Mouse (Mus musculus): ENCODE results near the gene Auh. TPM values are rescaled to one million over a fixed set of nuclear protein-coding genes. Genes with fewer than 3 reads are reported as not detected.
A peak's percentile ranks its signal among the peaks of the same experiment; 100 is the strongest.

Auh gene
- polyA plus RNA-seq, 1 experiment, result 14.9 TPM

DNA sequence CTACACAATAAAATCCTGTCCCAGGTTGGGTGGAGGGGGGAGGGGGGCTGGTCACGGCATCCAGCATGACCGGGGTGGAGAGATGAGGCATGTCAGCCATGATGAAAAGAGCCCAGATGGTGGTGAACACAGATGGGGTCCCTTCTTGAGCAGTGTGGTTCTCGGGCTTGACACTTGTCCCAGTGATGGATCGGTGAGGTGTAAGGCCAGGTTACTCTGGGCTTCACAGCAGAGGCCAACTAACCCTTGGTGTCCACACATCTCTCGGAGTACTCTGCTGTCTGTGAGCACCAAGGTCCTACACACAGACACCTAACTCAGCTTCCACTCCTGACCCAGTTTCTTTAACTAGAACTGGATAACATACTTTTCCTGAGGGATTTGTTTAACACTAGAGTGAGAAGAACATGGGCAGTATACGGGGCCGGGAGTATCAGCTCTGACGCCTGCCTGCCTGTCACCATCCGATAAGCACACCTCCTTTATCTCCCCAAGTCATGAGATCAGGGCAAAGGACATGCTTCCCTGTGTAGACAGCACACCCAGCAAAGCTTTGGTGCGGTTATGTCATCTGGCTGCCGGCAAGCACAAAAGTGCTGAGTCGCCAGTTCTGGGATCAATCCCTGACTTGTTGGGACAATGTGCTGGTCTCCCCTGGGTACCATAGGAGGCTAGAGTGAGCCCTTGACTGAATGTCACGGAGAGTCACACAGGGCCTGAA, 98.3 kb downstream of the Auh start:
- TF ChIP-seq POLR2A (IDR thresholded peaks at IDR 0.05; ENCODE audit: low read depth, low read length) (no peak), CTCF (IDR thresholded peaks at IDR 0.05; ENCODE audit: extremely low read depth, insufficient read length, insufficient replicate concordance, low read depth, low read length) (no peak)

GRCm38 (mm10) chr13:52828946-52829523, 100.4 kb downstream of the Auh start:
- Histone ChIP-seq H3K4me3 (ENCODE audit: low read depth, low read length) (no peak overlapping the region), H3K27ac (ENCODE audit: insufficient read depth, low read depth, low read length) (no peak overlapping the region), H3K4me1 (ENCODE audit: control insufficient read depth, insufficient read depth, insufficient read length, low read length) (peaks cover 54% of the 10 kb centered on the region), H3K27me3 (ENCODE audit: control insufficient read depth, insufficient read depth, low read length) (no peaks in the 10 kb centered on the region), H3K36me3 (ENCODE audit: control insufficient read depth, insufficient read depth, low read length) (no peaks in the 10 kb centered on the region)
- TF ChIP-seq POLR2A (IDR thresholded peaks at IDR 0.05; ENCODE audit: low read depth, low read length) (no peak), CTCF (IDR thresholded peaks at IDR 0.05; ENCODE audit: extremely low read depth, insufficient read length, insufficient replicate concordance, low read depth, low read length) (no peak)
- 51% methylated on average over 12 of the region's 12 CpGs for WGBS

More for the DNA sequence above, 98.3 kb downstream of the Auh start:
- Histone ChIP-seq H3K4me1 (ENCODE audit: control insufficient read depth, insufficient read depth, insufficient read length, low read length) (peaks cover 47% of the 10 kb centered on the region), H3K36me3 (ENCODE audit: control insufficient read depth, insufficient read depth, low read length) (no peaks in the 10 kb centered on the region; the same call in 1 of the 2 replicates), H3K4me3 (ENCODE audit: low read depth, low read length) (no peak overlapping the region), H3K27ac (ENCODE audit: insufficient read depth, low read depth, low read length) (peak overlapping the region; percentile 76), H3K27me3 (ENCODE audit: control insufficient read depth, insufficient read depth, low read length) (no peaks in the 10 kb centered on the region)
- 46% methylated on average over 13 of the region's 13 CpGs for WGBS

GRCm38 (mm10) chr13:52828217-52828616, 101.3 kb downstream of the Auh start:
- Histone ChIP-seq H3K4me3 (ENCODE audit: low read depth, low read length) (no peak overlapping the region), H3K36me3 (ENCODE audit: control insufficient read depth, insufficient read depth, low read length) (no peaks in the 10 kb centered on the region), H3K4me1 (ENCODE audit: control insufficient read depth, insufficient read depth, insufficient read length, low read length) (peaks cover 56% of the 10 kb centered on the region), H3K27ac (ENCODE audit: insufficient read depth, low read depth, low read length) (no peak overlapping the region), H3K27me3 (ENCODE audit: control insufficient read depth, insufficient read depth, low read length) (no peaks in the 10 kb centered on the region)
- 51% methylated on average over 2 of the region's 2 CpGs for WGBS
- TF ChIP-seq POLR2A (IDR thresholded peaks at IDR 0.05; ENCODE audit: low read depth, low read length) (no peak), CTCF (IDR thresholded peaks at IDR 0.05; ENCODE audit: extremely low read depth, insufficient read length, insufficient replicate concordance, low read depth, low read length) (no peak)

GRCm38 (mm10) chr13:52826666-52827065, 102.8 kb downstream of the Auh start:
- Histone ChIP-seq H3K4me1 (ENCODE audit: control insufficient read depth, insufficient read depth, insufficient read length, low read length) (peaks cover 57% of the 10 kb centered on the region), H3K27ac (ENCODE audit: insufficient read depth, low read depth, low read length) (no peak overlapping the region), H3K27me3 (ENCODE audit: control insufficient read depth, insufficient read depth, low read length) (no peaks in the 10 kb centered on the region), H3K4me3 (ENCODE audit: low read depth, low read length) (no peak overlapping the region), H3K36me3 (ENCODE audit: control insufficient read depth, insufficient read depth, low read length) (no peaks in the 10 kb centered on the region)
- TF ChIP-seq CTCF (IDR thresholded peaks at IDR 0.05; ENCODE audit: extremely low read depth, insufficient read length, insufficient replicate concordance, low read depth, low read length), result no peak
- TF ChIP-seq POLR2A (IDR thresholded peaks at IDR 0.05; ENCODE audit: low read depth, low read length), result no peak

DNA sequence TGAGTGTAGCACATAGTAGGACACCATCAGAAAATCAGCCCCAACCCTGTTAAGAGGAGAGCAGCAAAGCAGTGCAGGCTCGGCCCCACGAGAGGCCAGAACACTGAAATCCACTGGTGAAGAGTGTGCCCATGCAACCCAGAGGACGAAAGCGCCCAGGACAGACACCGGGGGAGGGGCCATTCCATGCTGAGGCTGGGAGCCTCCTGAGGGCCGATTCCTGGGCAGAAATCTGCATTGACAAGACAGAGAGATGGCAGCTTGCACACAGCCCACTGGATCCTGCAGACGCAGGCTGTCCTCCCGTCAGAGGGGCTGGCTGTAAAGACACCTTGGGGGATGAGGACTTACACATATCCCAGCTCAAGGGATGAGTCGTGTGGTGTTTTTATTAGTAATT, 104.7 kb downstream of the Auh start:
- TF ChIP-seq CTCF (IDR thresholded peaks at IDR 0.05; ENCODE audit: extremely low read depth, insufficient read length, insufficient replicate concordance, low read depth, low read length), result no peak
- TF ChIP-seq POLR2A (IDR thresholded peaks at IDR 0.05; ENCODE audit: low read depth, low read length), result no peak
- Histone ChIP-seq H3K4me3 (ENCODE audit: low read depth, low read length) (peak overlapping the region; percentile 64), H3K36me3 (ENCODE audit: control insufficient read depth, insufficient read depth, low read length) (no peaks in the 10 kb centered on the region), H3K27me3 (ENCODE audit: control insufficient read depth, insufficient read depth, low read length) (no peaks in the 10 kb centered on the region), H3K4me1 (ENCODE audit: control insufficient read depth, insufficient read depth, insufficient read length, low read length) (peaks cover 58% of the 10 kb centered on the region), H3K27ac (ENCODE audit: insufficient read depth, low read depth, low read length) (peak overlapping the region; percentile 25)
- 23% methylated on average over 9 of the region's 9 CpGs for WGBS

DNA sequence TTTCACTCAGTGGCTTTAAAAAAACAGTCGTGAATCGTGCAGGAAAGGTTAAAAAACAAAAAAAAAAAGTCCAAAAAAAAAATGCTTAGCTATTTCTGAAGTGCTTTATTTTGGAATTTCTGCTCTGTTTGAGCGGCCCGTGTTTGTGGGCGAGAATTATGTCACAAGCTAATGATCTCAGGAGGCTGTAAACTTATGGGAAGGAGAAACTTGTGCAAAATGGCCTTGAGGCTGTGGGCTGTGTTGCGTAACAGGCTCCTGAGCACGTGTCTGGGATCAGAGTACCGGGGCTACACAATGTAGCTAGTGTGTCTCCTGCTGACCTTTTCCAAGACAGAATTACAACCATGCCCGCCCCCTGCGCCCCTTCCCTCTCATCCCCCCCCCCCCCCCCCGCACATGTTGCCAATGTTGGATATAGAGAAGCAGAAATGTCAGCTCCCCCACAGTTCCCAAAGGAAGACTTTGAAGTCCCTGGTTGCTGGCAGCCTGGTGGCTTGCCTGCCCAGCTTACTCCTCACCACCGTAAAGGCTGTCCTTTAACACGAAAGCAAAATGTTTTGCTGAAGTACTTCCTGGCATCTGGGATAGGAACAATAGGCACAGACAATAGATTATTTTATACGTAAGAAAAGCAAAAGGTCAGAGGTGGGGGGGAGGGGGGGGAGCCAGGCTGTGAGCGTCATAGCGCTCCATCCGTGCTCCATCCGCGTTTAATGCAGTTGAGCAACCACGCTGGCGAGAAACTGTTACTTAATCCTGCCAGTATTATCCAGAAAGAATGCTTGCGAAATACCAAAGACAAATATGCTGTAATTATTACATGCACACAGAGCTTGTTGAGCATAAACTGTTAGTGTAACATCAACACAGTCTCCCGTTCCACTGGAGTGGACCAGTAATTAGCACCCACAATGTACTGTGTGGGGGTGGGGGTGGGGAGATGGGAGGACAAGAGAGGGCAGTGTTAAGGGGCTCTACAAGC, 107.0 kb downstream of the Auh start:
- Histone ChIP-seq H3K27me3 (ENCODE audit: control insufficient read depth, insufficient read depth, low read length) (no peaks in the 10 kb centered on the region), H3K27ac (ENCODE audit: insufficient read depth, low read depth, low read length) (peak overlapping the region; percentile 26; the same call in 1 of the 2 replicates), H3K4me1 (ENCODE audit: control insufficient read depth, insufficient read depth, insufficient read length, low read length) (peaks cover 61% of the 10 kb centered on the region), H3K36me3 (ENCODE audit: control insufficient read depth, insufficient read depth, low read length) (no peaks in the 10 kb centered on the region), H3K4me3 (ENCODE audit: low read depth, low read length) (no peak overlapping the region)
- 10% methylated on average over 22 of the region's 23 CpGs for WGBS
- TF ChIP-seq POLR2A (IDR thresholded peaks at IDR 0.05; ENCODE audit: low read depth, low read length) (no peak), CTCF (IDR thresholded peaks at IDR 0.05; ENCODE audit: extremely low read depth, insufficient read length, insufficient replicate concordance, low read depth, low read length) (no peak)

Measured in small intestine, adult 2 months (tissue).